Mouse (Mus musculus): ENCODE measurements at regions not wholly inside any gene's neighbourhood (a gene's known extent, or its start where the extent isn't known, plus 50 kb on each side); places are given as distances from the start of the nearest gene placed in this dataset.

DNA sequence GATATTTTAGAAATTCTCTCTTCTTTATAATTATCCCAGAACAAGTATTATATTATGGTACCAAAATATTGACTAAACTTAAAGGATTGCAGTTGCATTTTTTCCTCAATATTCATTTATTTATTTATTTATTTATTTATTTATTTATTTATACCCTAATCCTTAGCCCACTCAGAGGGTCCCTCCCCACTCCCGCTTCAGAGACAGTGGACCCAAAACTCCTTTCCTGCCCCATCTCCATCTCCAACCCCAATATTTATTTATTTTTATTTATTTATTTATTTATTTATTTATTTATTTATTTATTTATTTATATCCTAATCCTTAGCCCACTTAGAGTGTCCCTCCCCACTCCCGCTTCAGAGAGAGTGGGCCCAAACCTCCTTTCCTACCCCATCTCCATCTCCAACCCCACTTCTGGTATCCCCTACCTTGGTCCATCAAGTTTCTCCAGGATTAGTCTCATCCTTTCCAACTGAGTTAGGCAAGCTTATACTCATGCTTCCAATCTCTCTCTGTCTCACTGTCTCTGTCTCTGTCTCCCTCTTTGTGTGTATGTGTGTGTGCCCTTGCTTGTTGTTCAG, 1340.8 kb downstream of the Cntnap5b start:
- no peak overlapping the region for H3K4me3 ChIP-seq (ENCODE audit: low read depth, low read length)
- no peak overlapping the region for H3K4me2 ChIP-seq (ENCODE audit: low read depth)
- peak; percentile 53; the same call in 1 of the 2 replicates for ATAC-seq (ENCODE audit: insufficient read depth, low FRiP score, low TSS enrichment)
- no peak for DNase-seq (ENCODE audit: low spot score)
- H3K27me3 ChIP-seq (ENCODE audit: control insufficient read depth, insufficient read depth, low read length): no peaks in the 10 kb centered on the region
- no peak overlapping the region for H3K9ac ChIP-seq (ENCODE audit: low read length)
- H3K27ac ChIP-seq (ENCODE audit: low read depth, low read length): no peak overlapping the region
- H3K9me3 ChIP-seq (ENCODE audit: control insufficient read depth, low read length): no peaks in the 10 kb centered on the region
- H3K4me1 ChIP-seq (ENCODE audit: control insufficient read depth, insufficient read depth, low read length): no peaks in the 10 kb centered on the region
- no peaks in the 10 kb centered on the region for H3K36me3 ChIP-seq (ENCODE audit: control insufficient read depth, insufficient read depth, low read length)
- 98% methylated on average over 2 of the region's 2 CpGs for WGBS

DNA sequence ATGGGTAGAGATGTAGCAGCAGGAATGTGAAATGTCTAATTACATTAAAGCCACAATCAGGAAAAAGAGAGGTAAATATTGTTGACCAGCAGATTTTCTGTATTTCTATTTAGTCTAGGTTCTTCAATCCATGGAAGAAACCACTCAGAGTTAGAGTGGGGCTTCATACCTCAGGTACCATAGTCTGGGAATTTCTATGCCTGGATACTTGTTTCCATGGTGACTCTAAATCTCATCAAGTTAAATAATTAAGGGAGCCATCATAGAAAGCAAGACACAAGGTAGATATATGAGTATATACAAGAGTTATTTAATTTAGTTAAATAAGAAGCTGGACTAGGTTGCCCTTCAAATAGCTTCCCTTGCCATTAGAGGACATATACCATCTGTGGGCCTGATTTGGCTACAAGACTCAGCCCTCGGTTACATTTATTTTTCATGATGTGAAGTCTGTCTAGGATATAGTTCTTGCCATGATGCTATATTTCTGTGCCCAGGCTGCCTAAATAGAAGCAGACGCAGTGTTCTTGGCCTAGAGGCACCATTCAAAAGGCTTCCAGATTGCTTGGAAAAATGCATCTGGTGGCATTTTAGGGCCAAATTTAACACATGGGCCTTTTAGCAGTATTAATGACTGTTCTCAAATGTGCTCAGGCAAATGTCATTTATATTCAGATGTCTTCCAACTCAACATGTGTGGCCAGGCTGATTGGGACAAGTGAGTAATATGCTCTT, 1349.7 kb downstream of the Cntnap5b start:
- Histone ChIP-seq H3K9ac (ENCODE audit: low read length) (no peak overlapping the region), H3K4me3 (ENCODE audit: low read depth, low read length) (no peak overlapping the region), H3K9me3 (ENCODE audit: control insufficient read depth, low read length) (no peaks in the 10 kb centered on the region), H3K4me1 (ENCODE audit: control insufficient read depth, insufficient read depth, low read length) (no peaks in the 10 kb centered on the region), H3K27ac (ENCODE audit: low read depth, low read length) (no peak overlapping the region), H3K27me3 (ENCODE audit: control insufficient read depth, insufficient read depth, low read length) (no peaks in the 10 kb centered on the region), H3K36me3 (ENCODE audit: control insufficient read depth, insufficient read depth, low read length) (no peaks in the 10 kb centered on the region), H3K4me2 (ENCODE audit: low read depth) (no peak overlapping the region)
- ATAC-seq (ENCODE audit: insufficient read depth, low FRiP score, low TSS enrichment): no peak
- DNase-seq (ENCODE audit: low spot score): no peak
- WGBS: 93% methylated on average over 2 of the region's 2 CpGs

DNA sequence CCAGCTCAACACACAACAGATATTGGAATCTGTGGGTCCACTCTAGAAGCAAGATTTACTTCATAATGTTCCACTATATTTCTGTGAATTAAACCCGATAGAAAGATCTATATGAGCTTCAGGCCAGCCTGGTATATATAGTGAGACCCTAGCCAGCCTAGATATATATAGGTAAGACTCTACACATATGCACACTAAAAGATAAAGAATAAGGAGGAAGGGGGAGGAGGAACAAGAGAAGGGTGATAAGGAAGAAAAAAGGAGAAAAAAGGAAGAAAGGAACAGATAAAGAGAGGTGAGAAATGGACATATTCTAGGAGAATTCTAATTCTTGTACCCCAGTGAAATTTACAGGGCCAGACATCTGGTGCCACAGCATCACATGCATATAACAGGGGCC, 1354.7 kb downstream of the Cntnap5b start:
- Histone ChIP-seq H3K27me3 (ENCODE audit: control insufficient read depth, insufficient read depth, low read length) (no peaks in the 10 kb centered on the region), H3K4me1 (ENCODE audit: control insufficient read depth, insufficient read depth, low read length) (no peaks in the 10 kb centered on the region), H3K4me2 (ENCODE audit: low read depth) (no peak overlapping the region), H3K36me3 (ENCODE audit: control insufficient read depth, insufficient read depth, low read length) (no peaks in the 10 kb centered on the region), H3K27ac (ENCODE audit: low read depth, low read length) (no peak overlapping the region), H3K4me3 (ENCODE audit: low read depth, low read length) (no peak overlapping the region), H3K9ac (ENCODE audit: low read length) (no peak overlapping the region), H3K9me3 (ENCODE audit: control insufficient read depth, low read length) (no peaks in the 10 kb centered on the region)
- WGBS: 91% methylated on average over 1 of the region's 1 CpGs
- DNase-seq (ENCODE audit: low spot score): no peak
- no peak for ATAC-seq (ENCODE audit: insufficient read depth, low FRiP score, low TSS enrichment)

DNA sequence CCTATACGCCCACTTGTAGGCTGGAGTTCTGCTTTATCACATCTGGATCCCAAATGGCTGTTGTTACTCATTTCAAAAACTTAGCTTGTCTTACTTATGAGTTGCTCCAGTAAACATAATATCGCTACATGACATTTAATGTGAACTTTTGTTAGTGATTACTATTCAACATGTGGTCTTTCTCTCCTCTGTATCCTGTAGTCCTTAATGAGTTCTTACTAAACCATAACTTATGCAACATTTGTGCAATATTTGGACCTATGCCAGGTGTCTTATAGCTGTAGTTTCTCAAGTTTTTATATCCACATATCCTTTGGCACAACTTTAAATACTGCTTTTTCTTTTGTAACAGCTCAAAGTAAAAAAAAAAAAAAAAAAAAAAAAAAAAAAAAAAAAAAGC, 1394.1 kb downstream of the Cntnap5b start:
- Histone ChIP-seq H3K27me3 (ENCODE audit: control insufficient read depth, insufficient read depth, low read length) (no peaks in the 10 kb centered on the region), H3K9ac (ENCODE audit: low read length) (no peak overlapping the region), H3K4me1 (ENCODE audit: control insufficient read depth, insufficient read depth, low read length) (no peaks in the 10 kb centered on the region), H3K27ac (ENCODE audit: low read depth, low read length) (no peak overlapping the region), H3K9me3 (ENCODE audit: control insufficient read depth, low read length) (no peaks in the 10 kb centered on the region), H3K36me3 (ENCODE audit: control insufficient read depth, insufficient read depth, low read length) (no peaks in the 10 kb centered on the region), H3K4me3 (ENCODE audit: low read depth, low read length) (no peak overlapping the region), H3K4me2 (ENCODE audit: low read depth) (no peak overlapping the region)
- DNase-seq (ENCODE audit: low spot score): no peak
- WGBS: 93% methylated on average over 2 of the region's 2 CpGs
- no peak for ATAC-seq (ENCODE audit: insufficient read depth, low FRiP score, low TSS enrichment)
